Mouse (Mus musculus) kidney, postnatal 0 days (tissue): ENCODE measurements at regions not wholly inside any gene's neighbourhood (a gene's known extent, or its start where the extent isn't known, plus 50 kb on each side); places are given as distances from the start of the nearest gene placed in this dataset.

Source experiments
- ATAC-seq: fragments of 200-750 bp; cut with Nextera tagmentation; replicated peaks from 2 replicates; pipeline ENCODE4 v1.8.0; 2017; ENCODE audit warnings: low read depth, moderate number of reproducible peaks, moderate TSS enrichment, moderate library complexity; ENCODE audit not compliant: low FRiP score
- DNase-seq: peaks from one replicate; pipeline ENCODE4 v3.0.0-alpha.2; 2016; ENCODE audit warnings: low spot score
- H3K27ac ChIP-seq: fragments of 300-500 bp; sonication (generic); 2 replicates; pipeline ENCODE4 v1.5.1; 2014; ENCODE audit warnings: mild to moderate bottlenecking
- H3K27me3 ChIP-seq: fragments of 300-500 bp; sonication (generic); 2 replicates; pipeline ENCODE4 v1.6.1; 2014; ENCODE audit warnings: low read length, mixed read lengths; ENCODE audit not compliant: insufficient read depth
- H3K36me3 ChIP-seq: fragments of 300-500 bp; sonication (generic); 2 replicates; pipeline ENCODE4 v1.6.1; 2014; ENCODE audit warnings: low read length, mixed read lengths; ENCODE audit not compliant: insufficient read depth
- H3K4me1 ChIP-seq: fragments of 300-500 bp; sonication (generic); replicated peaks from 2 replicates; pipeline ENCODE4 v1.6.1; 2014; ENCODE audit warnings: antibody characterized with exemption, low read length, mixed read lengths; ENCODE audit not compliant: insufficient read depth
- H3K4me2 ChIP-seq: fragments of 300-500 bp; sonication (generic); 2 replicates; pipeline ENCODE4 v1.6.1; 2014; ENCODE audit warnings: mild to moderate bottlenecking, low read length, moderate library complexity, mixed read lengths
- H3K4me3 ChIP-seq: fragments of 300-500 bp; sonication (generic); replicated peaks from 2 replicates; pipeline ENCODE4 v1.5.1; 2014; ENCODE audit warnings: low read depth, low read length
- H3K9ac ChIP-seq: fragments of 300-500 bp; sonication (generic); 2 replicates; pipeline ENCODE4 v1.6.1; 2014; ENCODE audit warnings: low read depth, low read length
- H3K9me3 ChIP-seq: fragments of 300-500 bp; sonication (generic); replicated peaks from 2 replicates; pipeline ENCODE4 v1.6.1; 2016; ENCODE audit warnings: low read length, inconsistent platforms, mixed read lengths
- CTCF ChIP-seq: IDR thresholded peaks from 2 replicates; pipeline ENCODE4 v1.5.1; 2016; ENCODE audit warnings: antibody characterized with exemption, low read depth, mild to moderate bottlenecking, moderate library complexity
- WGBS: fragments of 180-500 bp; shearing (Covaris S2); extraction: QIAGEN DNeasy Blood & Tissue Kit; methylation state at CpG from one replicate; pipeline ENCODE4 v1.1.7; 2014; 5-methylcytosine and 5-hydroxymethylcytosine counted together

DNA sequence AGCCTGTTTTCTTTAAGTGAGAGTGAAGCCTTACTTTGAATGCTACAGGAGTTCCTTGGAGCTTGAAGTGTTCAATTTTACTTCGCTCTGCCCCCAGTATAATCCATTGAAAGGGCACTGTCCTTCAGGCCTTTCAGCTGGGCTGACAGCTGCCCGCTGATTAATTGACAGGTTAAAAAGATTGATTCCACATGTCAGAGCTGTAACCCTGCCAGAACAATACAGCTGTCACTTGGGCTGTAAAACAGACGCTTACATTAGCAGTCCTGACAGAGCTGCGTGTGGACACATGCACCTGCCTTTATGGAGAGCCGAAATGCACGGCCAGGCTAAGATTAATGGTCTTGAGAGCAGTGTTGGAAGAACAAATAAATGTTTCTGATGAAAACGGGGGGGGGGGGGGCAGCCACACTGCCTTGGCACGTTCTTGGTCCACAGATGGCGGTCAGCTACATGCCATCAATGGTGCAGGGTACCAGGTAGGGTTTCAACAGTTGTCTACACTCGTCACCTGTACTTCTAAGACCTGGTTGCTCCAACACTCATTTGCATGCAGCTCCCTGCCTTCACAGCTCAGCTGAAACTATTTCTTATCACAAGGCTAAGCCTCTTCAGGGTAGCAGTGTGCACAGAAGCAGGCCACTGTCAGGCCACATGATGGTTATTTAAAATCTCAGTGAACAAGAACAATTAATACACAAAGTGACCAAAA, 407.3 kb downstream of the Gm45692 start:
- Histone ChIP-seq H3K36me3 (no peaks in the 10 kb centered on the region), H3K9ac (no peak overlapping the region), H3K4me3 (no peak overlapping the region), H3K9me3 (no peaks in the 10 kb centered on the region), H3K4me2 (no peak overlapping the region), H3K4me1 (no peaks in the 10 kb centered on the region), H3K27me3 (no peaks in the 10 kb centered on the region), H3K27ac (no peak overlapping the region)
- ATAC-seq (no peak), DNase-seq (no peak)
- 24% methylated on average over 10 of the region's 10 CpGs for WGBS
- no peak for TF ChIP-seq CTCF

DNA sequence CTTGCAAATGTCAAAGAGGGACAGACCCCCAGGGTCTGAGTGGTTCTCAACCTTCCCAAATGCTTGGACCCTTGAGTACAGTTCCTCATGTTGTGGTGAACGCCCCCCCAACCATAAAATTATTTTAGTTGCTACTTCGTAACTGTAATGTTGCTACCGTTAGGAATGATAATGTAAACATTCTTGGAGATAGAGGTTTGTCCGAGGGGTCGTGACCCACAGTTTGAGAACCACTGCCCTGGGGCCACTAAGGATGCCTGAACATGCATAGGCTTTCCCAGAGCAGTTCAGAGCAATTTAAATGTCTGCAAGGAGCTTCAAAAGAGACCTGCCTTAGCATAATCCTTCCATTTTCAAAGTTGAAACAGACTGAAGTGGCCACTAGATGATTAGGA, 407.8 kb downstream of the Gm45692 start:
- no peaks in the 10 kb centered on the region for H3K36me3 ChIP-seq
- no peak overlapping the region for H3K4me2 ChIP-seq
- no peak overlapping the region for H3K27ac ChIP-seq
- DNase-seq (no peak), ATAC-seq (no peak)
- no peak for TF ChIP-seq CTCF
- H3K4me3 ChIP-seq = no peak overlapping the region
- H3K9me3 ChIP-seq = no peaks in the 10 kb centered on the region
- no peaks in the 10 kb centered on the region for H3K4me1 ChIP-seq
- H3K27me3 ChIP-seq = no peaks in the 10 kb centered on the region
- WGBS = 59% methylated on average over 5 of the region's 5 CpGs
- H3K9ac ChIP-seq = no peak overlapping the region

DNA sequence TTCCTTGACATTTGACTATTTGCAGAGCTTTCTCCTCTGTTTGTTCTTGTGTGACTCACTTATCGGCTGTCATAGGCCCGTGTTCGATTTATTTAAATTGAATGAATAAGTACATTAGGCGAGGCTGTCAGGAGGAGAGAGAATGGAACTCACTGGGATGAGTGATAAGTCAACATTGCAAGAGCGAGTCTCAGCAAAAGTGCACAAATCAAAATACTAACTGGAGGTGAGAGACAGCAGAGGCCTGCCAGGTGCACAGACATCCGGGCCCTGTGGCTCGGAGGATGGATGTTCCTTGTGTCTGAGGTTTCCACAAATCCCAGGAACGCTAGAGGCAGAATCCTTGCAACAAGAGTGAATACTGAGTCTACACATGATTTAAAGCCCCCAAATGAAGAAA, 410.6 kb downstream of the Gm45692 start:
- DNase-seq (no peak), ATAC-seq (no peak)
- H3K4me1 ChIP-seq = no peaks in the 10 kb centered on the region
- no peak overlapping the region for H3K4me3 ChIP-seq
- H3K27me3 ChIP-seq = no peaks in the 10 kb centered on the region
- H3K4me2 ChIP-seq = no peak overlapping the region
- H3K9ac ChIP-seq = no peak overlapping the region
- 76% methylated on average over 8 of the region's 8 CpGs for WGBS
- H3K9me3 ChIP-seq = no peaks in the 10 kb centered on the region
- no peak overlapping the region for H3K27ac ChIP-seq
- H3K36me3 ChIP-seq = no peaks in the 10 kb centered on the region
- TF ChIP-seq CTCF = no peak

DNA sequence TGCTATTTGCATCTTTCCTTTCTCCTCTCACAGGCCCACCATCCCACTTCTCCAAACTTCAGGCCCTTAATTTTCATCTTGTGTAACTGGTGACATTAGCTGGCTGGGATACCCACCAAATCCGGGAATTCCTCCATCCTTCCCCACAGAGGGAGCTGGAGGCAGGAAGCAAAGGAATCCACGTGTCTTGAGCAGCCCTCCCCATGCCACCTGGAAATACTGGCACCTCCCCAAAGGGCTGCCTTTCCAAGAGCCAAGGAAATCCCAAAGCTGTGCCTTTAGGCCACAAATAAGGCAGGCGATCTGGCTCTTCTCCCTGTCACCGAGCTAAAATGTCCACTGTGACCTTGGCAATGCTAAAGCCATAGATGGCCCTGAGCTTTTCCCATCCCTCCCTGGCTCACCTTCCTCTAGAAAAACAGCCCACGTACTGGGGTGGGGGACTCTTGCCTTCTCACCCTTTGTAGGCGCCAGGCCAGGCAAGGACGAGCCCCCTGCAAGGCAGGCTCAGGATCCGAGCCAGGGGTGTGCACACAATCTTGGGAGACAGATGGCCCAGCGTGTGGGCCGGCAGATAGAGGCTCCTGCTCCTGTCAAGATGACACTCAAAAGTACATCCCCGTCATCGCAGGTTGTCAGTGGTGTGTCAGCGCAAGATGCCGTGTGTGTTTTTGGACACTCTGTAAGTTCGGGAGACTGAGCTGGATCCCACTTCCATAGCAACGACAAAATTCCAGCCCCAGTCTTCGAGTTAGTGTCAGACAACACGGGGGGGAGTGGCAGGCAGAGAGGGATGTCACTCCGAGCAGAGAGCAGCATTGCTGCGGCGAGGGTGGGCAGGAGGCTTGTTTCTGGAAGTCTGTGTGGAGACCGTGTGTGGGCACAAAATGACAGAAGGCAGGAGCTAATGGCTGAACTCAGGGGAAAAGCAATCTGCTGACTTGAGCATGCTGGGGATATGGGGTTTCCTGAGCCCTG, 414.4 kb downstream of the Gm45692 start:
- 67% methylated on average over 22 of the region's 22 CpGs for WGBS
- DNase-seq = no peak

DNA sequence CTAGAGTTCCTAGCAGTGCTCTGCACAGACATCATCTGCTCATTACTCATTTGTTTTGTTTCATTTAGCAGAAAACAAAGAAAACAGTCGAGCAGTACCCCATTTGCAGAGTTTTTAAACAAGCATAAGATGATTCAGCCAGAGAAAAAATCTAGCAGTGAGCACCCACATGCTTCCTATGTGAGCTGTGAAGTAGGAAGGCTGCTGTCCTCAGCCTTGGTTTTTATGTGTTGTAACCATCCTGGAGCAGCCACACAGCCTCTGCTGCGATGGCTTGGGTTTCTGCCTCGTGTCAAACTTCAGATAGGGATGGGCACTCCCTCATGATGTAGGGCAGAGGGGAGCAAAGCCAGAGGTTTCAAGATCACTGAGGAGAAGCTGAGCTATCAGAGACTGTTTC, 416.5 kb downstream of the Gm45692 start:
- Histone ChIP-seq H3K4me3 (no peak overlapping the region), H3K4me1 (no peaks in the 10 kb centered on the region), H3K27me3 (no peaks in the 10 kb centered on the region), H3K9me3 (no peaks in the 10 kb centered on the region), H3K36me3 (no peaks in the 10 kb centered on the region), H3K27ac (no peak overlapping the region), H3K4me2 (no peak overlapping the region), H3K9ac (no peak overlapping the region)
- TF ChIP-seq CTCF = no peak
- ATAC-seq (no peak), DNase-seq (peak; percentile 21)
- WGBS = 37% methylated on average over 3 of the region's 3 CpGs

More for the DNA sequence above, 414.4 kb downstream of the Gm45692 start:
- no peaks in the 10 kb centered on the region for H3K27me3 ChIP-seq
- no peaks in the 10 kb centered on the region for H3K36me3 ChIP-seq
- no peak for TF ChIP-seq CTCF
- H3K27ac ChIP-seq = no peak overlapping the region
- no peak overlapping the region for H3K9ac ChIP-seq
- no peaks in the 10 kb centered on the region for H3K9me3 ChIP-seq
- no peak overlapping the region for H3K4me3 ChIP-seq
- H3K4me1 ChIP-seq = no peaks in the 10 kb centered on the region
- H3K4me2 ChIP-seq = no peak overlapping the region
- ATAC-seq = no peak

DNA sequence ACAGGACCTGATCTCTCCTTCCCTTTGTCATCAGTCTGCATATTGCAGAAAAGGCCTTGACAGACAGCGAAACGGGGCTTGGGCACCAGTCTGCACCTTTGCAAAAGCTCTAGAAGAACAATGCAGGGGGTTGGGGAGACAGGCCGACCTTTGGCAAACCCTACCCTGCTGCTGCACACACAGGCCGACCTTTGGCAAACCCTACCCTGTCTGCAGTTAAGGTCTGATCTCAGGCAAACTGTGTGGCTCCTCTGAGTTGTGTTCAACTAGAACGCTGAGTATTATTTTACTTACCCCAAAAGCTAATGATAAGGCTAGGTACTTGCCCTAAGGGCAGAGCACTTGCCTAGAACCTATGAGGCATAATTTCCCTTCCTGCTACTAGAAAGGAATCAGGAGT, 423.4 kb upstream of the Zfp703 start:
- H3K27me3 ChIP-seq = no peaks in the 10 kb centered on the region
- ATAC-seq (no peak), DNase-seq (no peak)
- WGBS = 87% methylated on average over 5 of the region's 5 CpGs
- H3K36me3 ChIP-seq = no peaks in the 10 kb centered on the region
- no peak for TF ChIP-seq CTCF
- H3K9ac ChIP-seq = no peak overlapping the region
- H3K9me3 ChIP-seq = no peaks in the 10 kb centered on the region
- H3K4me2 ChIP-seq = no peak overlapping the region
- H3K4me1 ChIP-seq = no peaks in the 10 kb centered on the region
- H3K4me3 ChIP-seq = no peak overlapping the region
- H3K27ac ChIP-seq = no peak overlapping the region
